Mouse (Mus musculus): ENCODE results near the gene Rrad.

Rrad gene

GRCm38 (mm10) chr8:104611613-104612012 lies 19.5 kb downstream of the Rrad start:
- DNase-seq (ENCODE audit: low spot score): no peak

- no peak for DNase-seq (ENCODE audit: low spot score)
These were observed 20.9 kb downstream of the Rrad start for GRCm38 (mm10) chr8:104610185-104610766.

GRCm38 (mm10) chr8:104609222-104609621 lies 21.9 kb downstream of the Rrad start:
- DNase-seq (ENCODE audit: low spot score): no peak

GRCm38 (mm10) chr8:104607944-104608343 lies 23.2 kb downstream of the Rrad start:
- DNase-seq (ENCODE audit: low spot score): no peak

- no peak for DNase-seq (ENCODE audit: low spot score)
These were observed 24.8 kb downstream of the Rrad start for GRCm38 (mm10) chr8:104606329-104606728.

GRCm38 (mm10) chr8:104603245-104603593 lies 27.9 kb downstream of the Rrad start:
- DNase-seq (ENCODE audit: low spot score): no peak

GRCm38 (mm10) chr8:104602468-104603244 lies 28.5 kb downstream of the Rrad start:
- no peak for DNase-seq (ENCODE audit: low spot score)

- DNase-seq (ENCODE audit: low spot score): no peak
These were observed 29.2 kb downstream of the Rrad start for GRCm38 (mm10) chr8:104601941-104602371.

GRCm38 (mm10) chr8:104601386-104601785 lies 29.7 kb downstream of the Rrad start:
- no peak for DNase-seq (ENCODE audit: low spot score)

- DNase-seq (ENCODE audit: low spot score): no peak
These were observed 32.6 kb downstream of the Rrad start for GRCm38 (mm10) chr8:104598496-104598895.

GRCm38 (mm10) chr8:104597656-104598055 lies 33.5 kb downstream of the Rrad start:
- no peak for DNase-seq (ENCODE audit: low spot score)

GRCm38 (mm10) chr8:104595773-104596536 lies 35.2 kb downstream of the Rrad start:
- no peak for DNase-seq (ENCODE audit: low spot score)

- no peak for DNase-seq (ENCODE audit: low spot score)
These were observed 36.3 kb downstream of the Rrad start for GRCm38 (mm10) chr8:104594611-104595362.

- DNase-seq (ENCODE audit: low spot score): no peak
These were observed 37.4 kb downstream of the Rrad start for GRCm38 (mm10) chr8:104593536-104594325.

- no peak for DNase-seq (ENCODE audit: low spot score)
These were observed 38.6 kb downstream of the Rrad start for GRCm38 (mm10) chr8:104592566-104592965.

- no peak for DNase-seq (ENCODE audit: low spot score)
These were observed 39.3 kb downstream of the Rrad start for GRCm38 (mm10) chr8:104591856-104592255.

GRCm38 (mm10) chr8:104591133-104591834 lies 39.8 kb downstream of the Rrad start, which contains the start of gene Pdp2:
Gene Pdp2, plus strand, starts transcription at chr8:104591451.
- DNase-seq (ENCODE audit: low spot score): peak; percentile 66

- DNase-seq (ENCODE audit: low spot score): no peak
These were observed 40.8 kb downstream of the Rrad start for GRCm38 (mm10) chr8:104590284-104590683.

- DNase-seq (ENCODE audit: low spot score): no peak
These were observed 46.6 kb downstream of the Rrad start for GRCm38 (mm10) chr8:104584522-104584921.
